Comparison of ENCODE assay signal across 8 mouse cellular contexts in genomic region chr11:5445452-5445953, GRCm38 (mm10). TPM values are rescaled to one million over a fixed set of nuclear protein-coding genes. Genes with fewer than 3 reads are reported as not detected.
A peak's percentile ranks its signal among the peaks of the same experiment; 100 is the strongest.
DNase-seq lines count a peak whose midpoint lies in the region; ATAC-seq and TF ChIP-seq lines count a peak whose summit lies in the region.

No protein-coding gene starts in this region.

- WGBS in lung, adult 2 months: 7% methylated on average over 11 of the region's 11 CpGs
- 16% methylated on average over 11 of the region's 11 CpGs for WGBS in forebrain, embryonic 16.5 days
- 15% methylated on average over 11 of the region's 11 CpGs for WGBS in liver, embryonic 14.5 days (ENCODE audit: insufficient replicate concordance)

- no peaks in the 10 kb centered on the region for H3K36me3 ChIP-seq in forebrain, embryonic 16.5 days (ENCODE audit: control insufficient read depth, insufficient read depth)
- no peaks in the 10 kb centered on the region for H3K36me3 ChIP-seq in liver, embryonic 14.5 days (replicated peaks; ENCODE audit: control insufficient read depth, insufficient read depth, low read depth)
- no peaks in the 10 kb centered on the region for H3K36me3 ChIP-seq in splenic B cell, adult 2 months (ENCODE audit: control insufficient read depth, insufficient read depth, low read length, poor library complexity, severe bottlenecking)

- H3K27me3 ChIP-seq in forebrain, embryonic 16.5 days (replicated peaks; ENCODE audit: control insufficient read depth, insufficient read depth, low read length): no peaks in the 10 kb centered on the region
- H3K27me3 ChIP-seq in liver, embryonic 14.5 days (ENCODE audit: control insufficient read depth, insufficient read depth, low read length): no peaks in the 10 kb centered on the region; the same call in 1 of the 2 replicates
- H3K27me3 ChIP-seq in splenic B cell, adult 2 months (ENCODE audit: control insufficient read depth, insufficient read depth, low read length, poor library complexity, severe bottlenecking): no peaks in the 10 kb centered on the region

- no peak overlapping the region for H3K9ac ChIP-seq in forebrain, embryonic 16.5 days (replicated peaks; ENCODE audit: low read depth, low read length)
- peak overlapping the region; percentile 64 for H3K9ac ChIP-seq in liver, embryonic 14.5 days (replicated peaks)

- H3K9me3 ChIP-seq in forebrain, embryonic 16.5 days (ENCODE audit: control insufficient read depth, low read length): no peaks in the 10 kb centered on the region
- H3K9me3 ChIP-seq in liver, embryonic 14.5 days (ENCODE audit: control insufficient read depth, low read length): no peaks in the 10 kb centered on the region

- peak overlapping the region; percentile 81 for H3K4me2 ChIP-seq in forebrain, embryonic 16.5 days (ENCODE audit: low read length)
- H3K4me2 ChIP-seq in liver, embryonic 14.5 days (ENCODE audit: low read depth): peak overlapping the region; percentile 75

- no peak for TF ChIP-seq EP300 in liver, embryonic 14.5 days (IDR thresholded peaks at IDR 0.05; ENCODE audit: low read depth)

- no peak for TF ChIP-seq POLR2A in lung, adult 2 months (IDR thresholded peaks at IDR 0.05; ENCODE audit: borderline replicate concordance, extremely low read depth, low read depth, low read length)

- H3K4me1 ChIP-seq in lung, adult 2 months (ENCODE audit: control insufficient read depth, insufficient read depth, low read length): peaks cover 2% of the 10 kb centered on the region
- H3K4me1 ChIP-seq in forebrain, embryonic 16.5 days (replicated peaks; ENCODE audit: control insufficient read depth, insufficient read depth, low read length): peaks cover 20% of the 10 kb centered on the region
- H3K4me1 ChIP-seq in liver, embryonic 14.5 days (replicated peaks; ENCODE audit: control insufficient read depth in 2 of 2, insufficient read depth in 2 of 2, low read length in 1 of 2): peaks cover 9 to 16% of the 10 kb centered on the region in 2 experiments

- peak overlapping the region; percentile 99 for H3K4me3 ChIP-seq in lung, adult 2 months (replicated peaks; ENCODE audit: extremely low read depth, low read depth, low read length)
- H3K4me3 ChIP-seq in forebrain, embryonic 16.5 days (replicated peaks; ENCODE audit: low read length): peak overlapping the region; percentile 79
- peak overlapping the region; percentile 65 to 76 for H3K4me3 ChIP-seq in liver, embryonic 14.5 days (ENCODE audit: insufficient read depth in 1 of 2, low read depth in 2 of 2, low read length in 2 of 2)

- ATAC-seq in forebrain, embryonic 16.5 days: no peak; the same call in 1 of the 2 replicates
- ATAC-seq in liver, embryonic 14.5 days (ENCODE audit: insufficient read depth): peak; percentile 9

- DNase-seq in lung, adult 2 months: no peak
- no peak for DNase-seq in lung, postnatal 10 days
- DNase-seq in liver, embryonic 14.5 days (ENCODE audit: low read depth in 3 of 3, low spot score in 3 of 3): peak in 1 of 3 experiments; percentile 24
- peak; percentile 57 for DNase-seq in splenic B cell, adult 2 months (ENCODE audit: low read depth, low spot score)
- no peak for DNase-seq in layer of hippocampus, postnatal 14 days (ENCODE audit: low spot score in 2 of 2)
- DNase-seq in thymus, postnatal 25 days: no peak
- DNase-seq in kidney, postnatal 4 days: no peak

- no peak for TF ChIP-seq CTCF in lung, adult 2 months (IDR thresholded peaks at IDR 0.05; ENCODE audit: insufficient read depth, low read length)
- TF ChIP-seq CTCF in liver, embryonic 14.5 days (IDR thresholded peaks at IDR 0.05; ENCODE audit: low read depth): no peak

- H3K27ac ChIP-seq in forebrain, embryonic 16.5 days (ENCODE audit: low read length): no peak overlapping the region
- H3K27ac ChIP-seq in liver, embryonic 14.5 days: no peak overlapping the region

RNA-seq across cellular contexts. Expression of gene Znrf3, which starts 0.9 kb away (rescaled TPM):
- 10.8 and 14.4 TPM in 2 replicates for polyA plus RNA-seq in lung, adult 2 months (2012; rRNA removed)
- polyA plus RNA-seq in forebrain, embryonic 16.5 days (2015; fragmentation: Nextera tagmentation; extraction: Ambion mirVana): 6.9 and 7.2 TPM in 2 replicates
- polyA plus RNA-seq in liver, embryonic 14.5 days (2012; rRNA removed): 1.4 and 1.5 TPM in 2 replicates
- 2.3 and 2.4 TPM in 2 replicates for polyA plus RNA-seq in liver, embryonic 14.5 days (2014; fragmentation: Nextera tagmentation; extraction: Ambion mirVana)
- total RNA-seq in layer of hippocampus, postnatal 14 days (2021): 10 to 100 TPM; 19.9 to 22.3 TPM
